Mouse (Mus musculus): ENCODE results near the gene Gm10401.

GRCm38 (mm10) chr5:115143552-115143951 is 45.5 kb upstream of the Gm10401 start:
- TF ChIP-seq CHD2 (IDR thresholded peaks at IDR 0.05; ENCODE audit: low read depth, low read length), result no peak
- no peak for TF ChIP-seq ZC3H11A (IDR thresholded peaks at IDR 0.05; ENCODE audit: borderline replicate concordance, low read depth, low read length)
- no peak for TF ChIP-seq ZNF384 (IDR thresholded peaks at IDR 0.05; ENCODE audit: low read depth, low read length)

All from ES-E14 (cell line).